Mouse (Mus musculus) heart, postnatal 14 days (tissue): Measurements from ENCODE around the gene Fam187a. TPM values are rescaled to one million over a fixed set of nuclear protein-coding genes. Genes with fewer than 3 reads are reported as not detected.

Source experiments
- DNase-seq, 2 experiments: peaks; one replicate each; pipeline ENCODE4 v3.0.0; 2021 to 2022
- intact Hi-C: fragments of 180-260 bp; cut with DNase I; formaldehyde crosslinking; loops from one replicate; pipeline ENCODE4 v1.15.1; 2025
- total RNA-seq, 2 experiments: library from RNA; stranded (reverse); gene quantifications; 2 replicates each; pipeline ENCODE4 v1.2.3; 2021

Fam187a gene
- total RNA-seq, 2 experiments from 2014 or later = not detected

GRCm38 (mm10) chr11:102893015-102893651, 8.2 kb downstream of the Fam187a start:
- DNase-seq = peak; percentile 48 to 58
- intact Hi-C loops = no loop called here

GRCm38 (mm10) chr11:102894716-102895115, 9.7 kb downstream of the Fam187a start:
- intact Hi-C loops = no loop called here
- DNase-seq = no peak

- intact Hi-C loops = no loop called here
- DNase-seq = no peak
These were observed 10.8 kb downstream of the Fam187a start for GRCm38 (mm10) chr11:102895779-102896178.

GRCm38 (mm10) chr11:102896641-102897040, 11.7 kb downstream of the Fam187a start:
- no peak for DNase-seq
- intact Hi-C loops = no loop called here

GRCm38 (mm10) chr11:102898408-102898807, 13.4 kb downstream of the Fam187a start:
- intact Hi-C loops = no loop called here
- DNase-seq = no peak

GRCm38 (mm10) chr11:102900763-102901162, 15.8 kb downstream of the Fam187a start, which contains the start of gene Gfap:
Gfap (minus strand) TSS chr11:102900912.
- intact Hi-C loops = loop anchor here (1.0 to 10.0 kb wide), 3 partner anchors 93 to 254 kb away; no protein-coding TSS in a partner anchor

GRCm38 (mm10) chr11:102901199-102901598, 16.2 kb downstream of the Fam187a start:
- DNase-seq = no peak
- intact Hi-C loops = loop anchor here (2.0 to 10.0 kb wide), 2 partner anchors 152 to 254 kb away; no protein-coding TSS in a partner anchor

More at GRCm38 (mm10) chr11:102900763-102901162, 15.8 kb downstream of the Fam187a start, which contains the start of gene Gfap:
- DNase-seq = peak; percentile 83 to 91

- DNase-seq = no peak
- intact Hi-C loops = loop anchor here (10.0 kb wide), 1 partner anchor 253 kb away; no protein-coding TSS in a partner anchor
These were observed 17.1 kb downstream of the Fam187a start for GRCm38 (mm10) chr11:102902107-102902506.

GRCm38 (mm10) chr11:102903654-102904053, 18.7 kb downstream of the Fam187a start:
- no peak for DNase-seq
- intact Hi-C loops = loop anchor here (10.0 kb wide), 1 partner anchor 251 kb away; no protein-coding TSS in a partner anchor

- intact Hi-C loops = no loop called here
- no peak for DNase-seq
These were observed 26.4 kb downstream of the Fam187a start for GRCm38 (mm10) chr11:102911376-102911775.

- intact Hi-C loops = no loop called here
- no peak for DNase-seq
These were observed 30.4 kb downstream of the Fam187a start for GRCm38 (mm10) chr11:102915380-102915779.

GRCm38 (mm10) chr11:102918077-102918476, 33.1 kb downstream of the Fam187a start:
- no peak for DNase-seq
- intact Hi-C loops = no loop called here

GRCm38 (mm10) chr11:102921491-102921890, 36.5 kb downstream of the Fam187a start:
- no peak for DNase-seq
- intact Hi-C loops = no loop called here

GRCm38 (mm10) chr11:102924557-102925350, 39.8 kb downstream of the Fam187a start, which contains the start of gene Kif18b:
Kif18b (minus strand) TSS chr11:102925124.
- intact Hi-C loops = no loop called here
- DNase-seq = peak; percentile 93

GRCm38 (mm10) chr11:102925351-102925717, 40.4 kb downstream of the Fam187a start:
- intact Hi-C loops = no loop called here
- DNase-seq = peak in 1 of 2 experiments; percentile 53

- DNase-seq = no peak
- intact Hi-C loops = no loop called here
These were observed 45.7 kb downstream of the Fam187a start for GRCm38 (mm10) chr11:102930672-102931071.

GRCm38 (mm10) chr11:102936272-102936671, 51.3 kb downstream of the Fam187a start:
- no peak for DNase-seq
- intact Hi-C loops = no loop called here
